8 mouse cellular contexts compared by ENCODE assay signal in the genomic region with DNA sequence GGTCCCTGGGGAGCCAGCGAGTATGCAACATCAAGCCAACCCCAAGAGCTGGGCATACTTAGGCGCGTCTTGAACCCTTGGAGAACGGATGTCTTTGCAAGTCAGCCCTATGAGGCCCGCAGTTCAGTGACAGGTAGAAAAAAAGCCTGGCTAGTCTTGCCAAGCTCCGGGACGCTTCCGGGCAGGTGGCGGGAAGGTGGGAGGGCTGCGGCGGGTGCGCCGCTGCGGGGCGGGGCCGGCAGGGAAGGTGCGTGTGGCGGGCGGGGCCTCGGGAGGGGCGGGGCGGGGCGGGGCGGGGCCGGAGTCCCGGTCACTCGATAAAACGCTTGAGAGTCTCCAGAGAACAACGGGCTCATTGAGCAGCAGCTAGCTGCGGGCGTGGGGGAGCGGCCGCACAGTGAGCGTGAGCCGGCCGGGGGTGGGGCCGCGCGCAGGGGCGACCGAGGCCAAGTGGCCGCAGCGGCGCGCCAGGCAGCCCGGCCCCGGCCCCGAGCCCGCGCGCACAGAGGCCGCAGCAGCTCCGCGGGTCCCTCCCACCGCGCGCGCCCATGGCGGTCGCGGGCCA. TPM values are rescaled to one million over a fixed set of nuclear protein-coding genes. Genes with fewer than 3 reads are reported as not detected.
DNase-seq lines count a peak whose midpoint lies in the region; ATAC-seq and TF ChIP-seq lines count a peak whose summit lies in the region.

No protein-coding gene starts in this region.

- ATAC-seq in hindbrain, embryonic 13.5 days (ENCODE audit: low FRiP score) = peak; percentile 87

- H3K9me3 ChIP-seq in hindbrain, embryonic 13.5 days = no peaks in the 10 kb centered on the region

- WGBS in hindbrain, embryonic 13.5 days = 1% methylated on average over 51 of the region's 61 CpGs

- DNase-seq in ZHBTc4 (ENCODE audit: low read depth, low spot score) = peak; percentile 87
- peak; percentile 66 to 79 for DNase-seq in cerebellum, postnatal 10 days
- peak; percentile 14 to 15 for DNase-seq in frontal cortex, postnatal 10 days (ENCODE audit: low spot score in 2 of 2)
- DNase-seq in left cerebral cortex, adult 2 months (ENCODE audit: extremely low spot score in 1 of 2, low spot score in 2 of 2) = peak; percentile 59 to 60
- DNase-seq in lung, postnatal 4 days = peak; percentile 76 to 89
- DNase-seq in retina, postnatal 7 days (ENCODE audit: low read depth, low spot score) = peak; percentile 65
- DNase-seq in thymus, postnatal 4 days = peak; percentile 89

- no peak for TF ChIP-seq CTCF in left cerebral cortex, adult 2 months (IDR thresholded peaks at IDR 0.05)

- H3K9ac ChIP-seq in hindbrain, embryonic 13.5 days = peak overlapping the region; percentile 81

- H3K4me1 ChIP-seq in hindbrain, embryonic 13.5 days (replicated peaks) = peaks cover 20% of the 10 kb centered on the region

- H3K36me3 ChIP-seq in hindbrain, embryonic 13.5 days = no peaks in the 10 kb centered on the region

- peak overlapping the region; percentile 96 for H3K4me2 ChIP-seq in hindbrain, embryonic 13.5 days

- H3K4me3 ChIP-seq in hindbrain, embryonic 13.5 days = peak overlapping the region; percentile 77
- H3K4me3 ChIP-seq in left cerebral cortex, adult 2 months = peak overlapping the region; percentile 79

- peaks cover 27% of the 10 kb centered on the region for H3K27me3 ChIP-seq in hindbrain, embryonic 13.5 days

- intact Hi-C loops in left cerebral cortex, adult 2 months (cut with DNase I) = loop anchor here (5.0 kb wide), 1 partner anchor 114 kb away; no protein-coding TSS in a partner anchor

- peak overlapping the region; percentile 78 for H3K27ac ChIP-seq in hindbrain, embryonic 13.5 days
- peak overlapping the region; percentile 78 for H3K27ac ChIP-seq in left cerebral cortex, adult 2 months

RNA-seq across cellular contexts. Expression of a gene that starts 41.3 kb away (rescaled TPM):
- 20.7 and 25.9 TPM in 2 replicates for polyA plus RNA-seq in hindbrain, embryonic 13.5 days (2015; fragmentation: Nextera tagmentation; extraction: Ambion mirVana)
- 10 to 100 TPM; 26.1 to 27.6 TPM for total RNA-seq in left cerebral cortex, adult 2 months (2021)

Comparison
In these comparisons a context has a peak if more than half of its experiments do, and no peak if none do; other contexts are left out.
1. Peak in every context shown above with its lines: DNase-seq, ATAC-seq, H3K4me3 ChIP-seq and H3K27ac ChIP-seq.
2. DNase-seq: peak in every context shown above with its lines; median percentile 89 in thymus, postnatal 4 days; 87 in ZHBTc4; 82 in lung, postnatal 4 days; 72 in cerebellum, postnatal 10 days; 65 in retina, postnatal 7 days; 60 in left cerebral cortex, adult 2 months; 14 in frontal cortex, postnatal 10 days.